Mouse (Mus musculus): Measurements from ENCODE around the gene Rtn2. TPM values are rescaled to one million over a fixed set of nuclear protein-coding genes. Genes with fewer than 3 reads are reported as not detected.

The Rtn2 gene
- total RNA-seq, 1 experiment from 2014 or later, result 6.0 TPM

DNA sequence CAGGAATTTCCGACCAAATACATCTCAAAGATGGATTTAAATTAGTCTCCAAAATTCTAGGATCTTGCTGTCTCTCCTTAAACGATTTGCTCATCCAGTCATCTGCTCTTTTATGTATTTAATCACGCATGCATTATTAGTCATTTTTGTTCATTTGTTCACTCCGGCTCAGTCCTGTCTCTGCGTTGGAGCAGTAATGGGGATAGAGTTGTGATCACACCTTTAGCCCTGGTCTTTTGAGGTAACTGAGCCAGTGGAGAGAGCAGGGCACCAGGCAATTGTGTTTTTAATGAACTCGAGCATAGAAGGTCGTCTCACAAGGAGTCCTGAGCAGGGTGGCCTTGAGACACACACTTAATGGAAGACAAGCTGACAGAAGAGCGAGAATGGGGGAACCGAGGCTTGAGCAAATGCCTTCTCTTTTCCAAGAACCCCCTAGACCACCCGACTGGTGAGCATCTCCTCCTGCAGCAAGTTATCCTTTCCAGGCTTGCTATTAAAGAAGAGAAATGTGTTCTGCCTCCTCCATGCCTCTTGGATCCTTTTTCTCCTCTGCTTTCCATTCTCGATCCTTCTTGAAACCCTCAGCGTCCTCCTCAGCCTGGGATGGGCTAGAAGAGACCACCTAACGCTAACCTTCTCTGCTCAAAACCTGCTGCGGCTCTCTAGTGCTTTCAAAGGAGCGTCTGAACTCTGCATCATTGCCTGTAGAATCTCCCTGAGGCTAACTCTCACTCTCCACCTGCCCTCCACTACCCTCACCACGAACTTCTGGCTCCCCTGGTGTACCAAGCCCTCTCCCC, 19.2 kb downstream of the Rtn2 start:
- DNase-seq, result no peak

DNA sequence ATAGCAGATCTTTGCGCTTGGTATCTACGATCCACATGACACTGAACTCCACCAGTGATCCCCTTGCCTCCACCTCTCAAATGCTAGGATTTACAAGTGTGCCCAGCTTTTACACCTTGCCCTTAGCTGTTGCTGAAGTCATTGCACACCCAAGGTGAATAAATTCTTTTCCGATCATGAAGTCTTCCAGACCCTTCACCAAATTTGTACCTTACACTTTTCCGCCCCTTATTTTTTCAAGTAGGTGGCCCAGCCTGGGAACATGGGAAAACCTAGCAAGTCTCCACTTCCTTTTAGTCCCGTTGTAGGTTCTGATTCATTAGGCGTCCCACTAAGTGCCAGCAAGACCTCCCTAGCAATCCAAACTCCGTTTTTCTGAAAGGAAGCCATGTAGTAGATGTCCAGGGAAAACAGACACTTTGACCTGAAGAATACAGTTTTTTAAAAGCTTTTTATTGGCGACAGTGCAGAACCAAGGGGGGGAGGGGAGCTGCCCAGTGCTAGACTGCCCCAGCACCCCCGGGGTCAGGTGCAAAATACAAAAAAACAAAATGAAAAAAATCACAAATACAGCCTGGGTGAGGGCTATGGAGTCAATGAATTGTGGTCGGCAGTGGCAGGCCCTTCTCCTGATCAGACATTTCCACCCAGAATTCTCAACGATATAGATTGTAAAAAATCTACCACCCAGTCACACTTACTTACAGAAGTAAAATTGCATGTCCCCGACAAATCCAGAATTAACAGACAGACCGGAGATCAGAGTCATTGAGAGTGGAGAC, 20.0 kb downstream of the Rtn2 start:
- DNase-seq, result no peak

DNA sequence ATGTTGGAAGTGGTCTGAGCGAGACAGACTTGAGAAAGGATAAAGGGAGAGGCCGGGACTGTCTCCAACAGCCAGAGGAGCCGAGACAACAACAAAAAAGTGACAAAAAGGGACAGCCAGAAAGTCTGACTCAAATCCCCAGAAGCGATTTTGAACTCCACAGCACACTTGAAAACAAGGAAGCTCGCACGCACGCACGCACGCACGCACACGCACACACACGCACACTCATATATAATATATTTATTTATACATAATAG, 20.6 kb downstream of the Rtn2 start:
- no peak for DNase-seq

- DNase-seq, result peak; percentile 89
These were observed 21.3 kb downstream of the Rtn2 start for GRCm38 (mm10) chr7:19303770-19304169.

DNA sequence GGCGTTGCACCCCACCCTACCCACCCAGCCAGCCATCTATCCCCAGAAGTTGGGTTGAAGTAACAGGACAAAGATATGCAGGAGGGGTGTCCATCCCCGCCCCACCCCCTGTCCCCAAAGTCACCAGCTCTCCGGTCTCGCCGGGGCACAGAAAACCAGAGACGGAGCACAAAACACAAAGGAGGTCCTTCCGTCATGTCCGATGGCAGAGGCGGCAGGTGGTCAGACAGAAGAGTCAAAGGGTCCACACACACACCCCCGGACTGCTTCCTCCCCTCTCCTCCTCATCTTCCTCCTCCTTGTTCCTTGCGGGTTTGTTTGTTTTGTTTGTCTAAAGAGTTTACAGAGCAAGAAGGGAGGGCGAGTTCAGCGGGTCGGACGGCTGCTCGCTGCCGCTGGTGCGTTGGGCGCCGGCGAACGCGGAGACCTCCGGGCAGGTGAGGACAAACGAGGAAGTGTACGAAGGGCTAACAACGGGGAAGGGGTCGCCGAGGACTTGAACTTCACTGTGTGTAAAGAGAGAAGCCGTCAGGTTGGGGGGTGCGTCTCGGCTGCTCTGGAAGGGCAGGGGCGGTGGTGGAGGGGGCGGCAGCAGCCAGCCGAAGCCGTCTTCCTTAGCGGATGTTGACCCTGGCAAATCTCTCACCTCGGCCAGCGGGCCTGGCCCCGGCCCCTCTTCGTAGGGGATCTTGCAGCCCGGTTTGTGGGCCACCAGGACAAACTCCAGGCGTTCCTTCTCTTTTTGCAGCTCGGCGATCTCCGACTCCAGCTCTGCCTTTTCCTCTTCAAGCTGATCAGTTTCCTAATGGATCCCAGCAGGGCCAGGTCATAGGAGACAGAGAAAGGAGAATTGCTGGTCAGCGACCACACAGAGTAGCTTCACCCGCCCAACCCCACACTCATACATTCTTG, 22.3 kb downstream of the Rtn2 start:
- DNase-seq, result no peak

DNA sequence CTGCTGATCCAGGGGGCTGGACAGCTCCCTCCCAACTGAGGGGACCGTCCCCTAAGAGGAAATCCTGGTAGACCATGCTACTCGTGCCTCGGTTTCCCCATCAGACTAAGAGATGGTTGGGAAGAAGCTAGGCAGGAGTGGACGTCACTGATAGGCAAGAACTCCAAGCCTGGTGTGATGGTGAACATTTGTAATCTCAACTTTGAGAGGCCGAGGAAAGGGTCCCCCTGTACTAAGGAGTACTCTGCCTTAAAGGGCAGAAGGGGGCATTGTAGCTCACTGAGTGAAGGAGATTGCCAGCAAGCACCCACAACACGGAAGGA, 22.9 kb downstream of the Rtn2 start:
- no peak for DNase-seq

- DNase-seq, result no peak
These were observed 23.7 kb downstream of the Rtn2 start for GRCm38 (mm10) chr7:19305796-19306765.

- no peak for DNase-seq
These were observed 24.7 kb downstream of the Rtn2 start for GRCm38 (mm10) chr7:19306819-19307738.

DNA sequence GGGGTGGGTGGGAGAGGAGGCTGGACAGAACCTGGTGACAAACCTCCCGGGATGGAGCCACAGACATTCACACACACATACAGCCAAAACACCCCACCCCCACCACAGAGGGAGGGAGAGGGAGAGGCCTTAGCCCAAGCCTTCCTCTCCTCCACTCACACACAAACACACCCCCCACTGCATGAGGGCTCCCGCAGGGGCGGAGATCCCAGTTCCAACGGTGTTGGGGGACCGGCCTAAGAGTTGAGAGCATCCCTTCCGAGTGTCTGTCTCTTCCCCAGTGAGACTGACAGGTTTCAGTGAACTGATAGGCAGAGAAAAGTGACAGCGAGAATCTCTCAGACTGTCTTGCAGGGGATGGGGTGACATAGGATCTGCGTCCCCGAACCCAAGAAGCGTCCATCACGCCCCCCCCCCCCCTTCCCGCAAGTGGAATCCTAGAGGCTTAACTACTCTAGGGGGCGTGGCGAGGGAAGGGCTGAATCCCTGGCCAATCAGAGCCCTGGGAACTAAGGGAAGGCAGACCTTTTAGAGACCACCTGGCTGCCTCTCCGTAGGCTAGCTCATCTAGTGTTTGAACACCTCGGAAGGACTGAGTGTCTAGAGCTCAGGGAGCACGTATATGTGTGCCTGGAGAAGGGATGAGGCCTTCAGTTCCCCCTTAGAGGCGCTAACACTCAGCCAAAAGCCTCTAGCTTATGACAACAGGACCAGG, 25.5 kb downstream of the Rtn2 start:
- peak; percentile 87 for DNase-seq

- peak; percentile 99 for DNase-seq
These were observed 26.2 kb downstream of the Rtn2 start for GRCm38 (mm10) chr7:19308454-19309277.

DNA sequence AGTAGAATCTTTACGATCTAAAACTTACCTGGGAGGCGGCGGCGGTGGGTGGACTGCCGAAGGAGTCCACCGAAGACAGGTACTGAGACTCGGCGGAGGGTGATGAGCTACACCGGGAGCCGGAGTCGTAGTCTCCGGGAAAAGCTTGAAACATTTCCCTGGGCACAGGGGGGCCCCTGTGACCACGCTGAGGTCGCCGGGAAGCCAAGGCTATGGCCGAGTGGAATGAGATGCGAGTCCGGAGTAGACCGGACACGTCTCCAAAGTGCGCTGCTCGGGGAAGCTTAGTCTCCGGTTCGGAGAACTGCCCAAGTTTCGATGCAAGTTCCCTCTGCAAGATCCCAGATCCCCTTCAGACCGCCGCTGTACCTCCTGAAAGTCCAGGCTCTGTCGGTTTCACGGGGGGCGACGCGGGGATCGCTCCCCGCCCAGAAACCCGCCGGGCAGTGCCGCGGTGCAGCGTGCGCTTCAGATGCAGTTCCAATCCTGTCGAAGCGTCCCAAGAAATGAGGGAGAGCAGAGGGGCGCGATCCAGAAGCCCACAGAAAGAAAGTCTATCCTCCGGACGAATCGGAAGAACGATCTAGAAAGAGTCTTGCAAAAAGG, 27.0 kb downstream of the Rtn2 start:
- peak; percentile 26 for DNase-seq

DNA sequence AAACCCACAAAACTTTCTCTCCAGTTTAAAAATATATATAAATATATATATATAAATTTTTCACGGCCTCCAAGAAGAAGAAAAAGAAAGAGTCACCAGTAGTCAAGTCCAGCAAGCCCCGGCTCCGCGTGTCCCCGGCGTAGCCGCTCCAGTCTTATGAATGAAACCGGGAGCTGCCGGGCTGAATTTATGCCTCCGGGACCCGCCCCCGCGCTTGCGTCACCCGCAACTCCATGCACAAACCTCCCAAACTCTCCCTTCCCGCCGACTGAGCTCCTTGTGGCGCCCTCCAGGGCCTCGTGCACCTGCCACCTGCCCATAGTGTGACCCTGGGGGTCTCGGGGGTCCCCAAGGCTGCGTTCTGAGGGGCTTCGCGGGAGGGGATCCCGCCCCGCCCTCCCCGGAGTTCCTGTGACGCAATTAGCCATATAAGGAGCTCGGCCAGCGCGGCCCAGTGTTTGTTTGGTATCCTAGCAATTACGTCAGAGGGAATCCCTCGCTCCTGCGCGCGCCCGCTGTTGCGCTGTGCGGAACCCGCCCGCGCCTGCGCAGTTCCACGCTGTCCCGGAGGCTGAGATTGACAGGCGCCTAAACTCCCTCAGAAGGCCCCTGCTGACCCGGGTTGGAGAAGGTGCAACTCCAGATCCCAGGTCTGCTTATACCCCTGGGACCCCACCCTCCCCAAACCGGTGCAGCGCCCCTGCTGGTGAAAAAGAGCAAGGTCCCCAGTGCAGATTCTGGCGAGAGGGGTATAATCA, 27.6 kb downstream of the Rtn2 start, which contains the start of gene Fosb:
TSS of gene Fosb (minus strand) at position 168 of the 758 bp plus-strand sequence.
- DNase-seq, result peak; percentile 97

GRCm38 (mm10) chr7:19311991-19312390, 29.6 kb downstream of the Rtn2 start:
- no peak for DNase-seq

- no peak for DNase-seq
These were observed 31.6 kb downstream of the Rtn2 start for GRCm38 (mm10) chr7:19314033-19314432.

DNA sequence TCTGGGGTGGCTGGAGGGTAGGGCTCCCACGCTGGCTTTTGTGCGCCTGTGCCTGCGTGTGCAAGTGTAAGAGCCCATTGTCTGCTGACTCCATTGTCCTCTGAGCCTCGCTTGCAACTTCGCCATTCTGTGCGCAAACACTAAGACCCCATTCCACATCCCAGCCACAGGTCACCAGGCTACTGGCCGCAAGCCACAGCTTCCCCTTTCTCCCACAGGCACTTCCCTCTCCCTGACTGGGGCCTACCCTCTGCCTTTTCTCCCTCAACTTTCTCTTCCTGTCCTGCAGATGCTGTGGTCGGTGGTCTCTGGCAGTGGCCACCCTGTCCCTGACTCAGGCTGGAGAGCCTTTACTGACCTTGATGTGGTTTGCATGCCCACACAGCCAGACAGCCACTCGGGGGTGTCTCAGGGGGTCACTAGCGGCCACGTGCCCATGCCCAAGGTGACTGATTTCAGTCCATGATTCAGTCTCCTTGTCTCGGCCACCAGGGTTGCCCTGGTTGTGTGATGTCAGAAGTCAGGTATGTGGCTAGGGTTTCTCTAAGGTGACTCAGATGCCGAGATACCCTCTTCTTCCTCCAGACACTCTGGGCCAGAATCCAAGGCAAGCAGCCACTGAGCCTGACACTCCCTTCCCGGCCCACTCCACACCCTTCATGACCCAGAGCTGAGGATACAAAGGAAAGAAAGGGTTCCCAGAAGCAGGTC, 34.2 kb downstream of the Rtn2 start:
- peak; percentile 47 for DNase-seq

DNA sequence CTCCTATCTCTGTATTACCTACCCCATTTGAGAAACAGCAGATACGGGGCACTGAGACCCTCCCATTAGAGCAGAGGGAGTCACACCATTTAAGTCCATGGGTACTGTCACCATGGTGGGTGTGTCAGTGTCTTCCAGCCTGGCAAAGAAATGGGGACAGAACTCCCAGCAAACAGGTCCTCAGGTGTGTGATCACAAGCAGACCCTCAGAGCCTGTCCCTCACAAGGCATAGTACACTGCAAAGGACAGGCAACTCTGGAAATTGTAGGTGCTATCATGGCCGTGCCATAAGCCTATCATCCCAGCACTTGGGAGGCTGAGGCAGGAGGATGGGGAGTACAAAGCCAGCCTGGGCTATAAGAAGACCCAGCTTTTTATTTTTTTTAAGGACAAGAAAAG, 35.8 kb downstream of the Rtn2 start:
- DNase-seq, result no peak

GRCm38 (mm10) chr7:19318676-19319075, 36.3 kb downstream of the Rtn2 start:
- no peak for DNase-seq

Measured in adrenal gland, postnatal 14 days (tissue).